Mouse (Mus musculus) hindbrain, embryonic 16.5 days (tissue): Measurements from ENCODE around the gene Rassf6. TPM values are rescaled to one million over a fixed set of nuclear protein-coding genes. Genes with fewer than 3 reads are reported as not detected.

ENCODE experiments used
- ATAC-seq: fragments of 200-750 bp; cut with Nextera tagmentation; 2 replicates; pipeline ENCODE4 v1.8.0; 2017; ENCODE audit warnings: moderate TSS enrichment, moderate library complexity
- H3K27ac ChIP-seq: fragments of 300-500 bp; sonication (generic); 2 replicates; pipeline ENCODE4 v1.5.1; 2014; ENCODE audit warnings: low read depth, mild to moderate bottlenecking, control low read depth, low read length, moderate library complexity
- H3K27me3 ChIP-seq: fragments of 300-500 bp; sonication (generic); replicated peaks from 2 replicates; pipeline ENCODE4 v1.6.1; 2014; ENCODE audit warnings: low read length; ENCODE audit not compliant: control insufficient read depth, insufficient read depth
- H3K36me3 ChIP-seq: fragments of 300-500 bp; sonication (generic); 2 replicates; pipeline ENCODE4 v1.6.1; 2014; ENCODE audit warnings: mild to moderate bottlenecking, low read length, moderate library complexity, mixed read lengths; ENCODE audit not compliant: control insufficient read depth, insufficient read depth
- H3K4me1 ChIP-seq: fragments of 300-500 bp; sonication (generic); 2 replicates; pipeline ENCODE4 v1.6.1; 2014; ENCODE audit warnings: low read depth, low read length; ENCODE audit not compliant: control insufficient read depth, insufficient read depth
- H3K4me2 ChIP-seq: fragments of 300-500 bp; sonication (generic); 2 replicates; pipeline ENCODE4 v1.6.1; 2014; ENCODE audit warnings: mild to moderate bottlenecking, low read length, control low read depth, moderate library complexity
- H3K4me3 ChIP-seq: fragments of 300-500 bp; sonication (generic); 2 replicates; pipeline ENCODE4 v1.5.1; 2014; ENCODE audit warnings: mild to moderate bottlenecking, low read length, control low read depth, moderate library complexity
- H3K9ac ChIP-seq: fragments of 300-500 bp; sonication (generic); 2 replicates; pipeline ENCODE4 v1.6.1; 2014; ENCODE audit warnings: low read depth, mild to moderate bottlenecking, control low read depth, low read length, moderate library complexity
- H3K9me3 ChIP-seq: fragments of 300-500 bp; sonication (generic); 2 replicates; pipeline ENCODE4 v1.6.1; 2014; ENCODE audit warnings: mild to moderate bottlenecking, low read length, moderate library complexity; ENCODE audit not compliant: control insufficient read depth
- WGBS: fragments of 180-500 bp; shearing (Covaris S2); extraction: QIAGEN DNeasy Blood & Tissue Kit; methylation state at CpG from one replicate; pipeline ENCODE4 v1.1.7; 2014; 5-methylcytosine and 5-hydroxymethylcytosine counted together
- polyA plus RNA-seq: library from polyadenylated mRNA; unstranded; fragments of >200 nt; fragmentation: Nextera tagmentation; extraction: Ambion mirVana; gene quantifications from 2 replicates; pipeline ENCODE4 v1.2.1, GENCODE M21; 2015

Gene Rassf6
- polyA plus RNA-seq, 1 experiment from 2014 or later = 4.1 TPM

GRCm38 (mm10) chr5:90611996-90612611 lies 28.4 kb downstream of the Rassf6 start:
- H3K27ac ChIP-seq = no peak overlapping the region
- 90% methylated on average over 6 of the region's 6 CpGs for WGBS

GRCm38 (mm10) chr5:90611388-90611787 lies 29.1 kb downstream of the Rassf6 start:
- Histone ChIP-seq H3K36me3 (no peaks in the 10 kb centered on the region), H3K4me2 (no peak overlapping the region), H3K4me1 (no peaks in the 10 kb centered on the region), H3K9ac (no peak overlapping the region), H3K27me3 (no peaks in the 10 kb centered on the region), H3K9me3 (no peaks in the 10 kb centered on the region), H3K4me3 (no peak overlapping the region), H3K27ac (no peak overlapping the region)
- no peak for ATAC-seq
- 91% methylated on average over 3 of the region's 3 CpGs for WGBS

More at GRCm38 (mm10) chr5:90611996-90612611, 28.4 kb downstream of the Rassf6 start:
- no peak overlapping the region for H3K4me3 ChIP-seq
- no peak overlapping the region for H3K9ac ChIP-seq
- no peaks in the 10 kb centered on the region for H3K27me3 ChIP-seq
- ATAC-seq = no peak
- no peaks in the 10 kb centered on the region for H3K4me1 ChIP-seq
- H3K4me2 ChIP-seq = no peak overlapping the region
- H3K9me3 ChIP-seq = no peaks in the 10 kb centered on the region
- H3K36me3 ChIP-seq = no peaks in the 10 kb centered on the region

- H3K9me3 ChIP-seq = no peaks in the 10 kb centered on the region
Measured at GRCm38 (mm10) chr5:90608906-90609305, 31.6 kb downstream of the Rassf6 start.

GRCm38 (mm10) chr5:90603407-90603923 lies 37.0 kb downstream of the Rassf6 start:
- H3K36me3 ChIP-seq = no peaks in the 10 kb centered on the region
- no peak overlapping the region for H3K27ac ChIP-seq
- 68% methylated on average over 13 of the region's 13 CpGs for WGBS
- no peak overlapping the region for H3K9ac ChIP-seq
- H3K27me3 ChIP-seq = no peaks in the 10 kb centered on the region
- no peaks in the 10 kb centered on the region for H3K4me1 ChIP-seq
- no peak overlapping the region for H3K4me3 ChIP-seq
- ATAC-seq = no peak
- no peaks in the 10 kb centered on the region for H3K9me3 ChIP-seq
- no peak overlapping the region for H3K4me2 ChIP-seq

More at GRCm38 (mm10) chr5:90608906-90609305, 31.6 kb downstream of the Rassf6 start:
- Histone ChIP-seq H3K27ac (no peak overlapping the region), H3K4me1 (no peaks in the 10 kb centered on the region), H3K9ac (no peak overlapping the region), H3K4me3 (no peak overlapping the region), H3K27me3 (no peaks in the 10 kb centered on the region), H3K36me3 (no peaks in the 10 kb centered on the region), H3K4me2 (no peak overlapping the region)
- ATAC-seq = no peak
- 65% methylated on average over 11 of the region's 11 CpGs for WGBS

GRCm38 (mm10) chr5:90601469-90601868 lies 39.0 kb downstream of the Rassf6 start:
- no peak overlapping the region for H3K4me2 ChIP-seq
- H3K9ac ChIP-seq = no peak overlapping the region
- ATAC-seq = no peak
- no peaks in the 10 kb centered on the region for H3K27me3 ChIP-seq
- H3K27ac ChIP-seq = no peak overlapping the region
- 23% methylated on average over 6 of the region's 6 CpGs for WGBS
- no peaks in the 10 kb centered on the region for H3K36me3 ChIP-seq
- H3K4me1 ChIP-seq = no peaks in the 10 kb centered on the region
- H3K9me3 ChIP-seq = no peaks in the 10 kb centered on the region
- no peak overlapping the region for H3K4me3 ChIP-seq

- H3K4me2 ChIP-seq = no peak overlapping the region
- no peak overlapping the region for H3K4me3 ChIP-seq
- H3K9me3 ChIP-seq = no peaks in the 10 kb centered on the region
- H3K27ac ChIP-seq = no peak overlapping the region
- H3K36me3 ChIP-seq = no peaks in the 10 kb centered on the region
- no peak for ATAC-seq
- H3K4me1 ChIP-seq = no peaks in the 10 kb centered on the region
- no peak overlapping the region for H3K9ac ChIP-seq
- 87% methylated on average over 6 of the region's 6 CpGs for WGBS
- H3K27me3 ChIP-seq = no peaks in the 10 kb centered on the region
Measured at GRCm38 (mm10) chr5:90596155-90596554, 44.3 kb downstream of the Rassf6 start.

- Histone ChIP-seq H3K4me1 (no peaks in the 10 kb centered on the region), H3K27ac (no peak overlapping the region), H3K27me3 (no peaks in the 10 kb centered on the region), H3K9me3 (no peaks in the 10 kb centered on the region), H3K9ac (no peak overlapping the region), H3K4me3 (no peak overlapping the region), H3K36me3 (no peaks in the 10 kb centered on the region), H3K4me2 (no peak overlapping the region)
- 90% methylated on average over 13 of the region's 13 CpGs for WGBS
- no peak for ATAC-seq
Measured at GRCm38 (mm10) chr5:90594945-90595344, 45.5 kb downstream of the Rassf6 start.

- no peak overlapping the region for H3K9ac ChIP-seq
- H3K4me2 ChIP-seq = no peak overlapping the region
- no peaks in the 10 kb centered on the region for H3K4me1 ChIP-seq
- H3K36me3 ChIP-seq = no peaks in the 10 kb centered on the region
- no peaks in the 10 kb centered on the region for H3K9me3 ChIP-seq
- no peaks in the 10 kb centered on the region for H3K27me3 ChIP-seq
- 87% methylated on average over 6 of the region's 6 CpGs for WGBS
- no peak overlapping the region for H3K27ac ChIP-seq
- no peak overlapping the region for H3K4me3 ChIP-seq
- no peak for ATAC-seq
Measured at GRCm38 (mm10) chr5:90591936-90592335, 48.5 kb downstream of the Rassf6 start.

GRCm38 (mm10) chr5:90590676-90591075 lies 49.8 kb downstream of the Rassf6 start:
- Histone ChIP-seq H3K4me1 (no peaks in the 10 kb centered on the region), H3K36me3 (no peaks in the 10 kb centered on the region), H3K27me3 (no peaks in the 10 kb centered on the region), H3K4me3 (no peak overlapping the region), H3K9me3 (no peaks in the 10 kb centered on the region), H3K4me2 (no peak overlapping the region), H3K27ac (no peak overlapping the region), H3K9ac (no peak overlapping the region)
- 88% methylated on average over 10 of the region's 10 CpGs for WGBS
- no peak for ATAC-seq
